Mouse (Mus musculus) testis, adult 2 months (tissue): ENCODE data around the gene Fam120a.

Source experiments
- CTCF ChIP-seq: fragments of 200-500 bp; IDR thresholded peaks from 2 replicates; pipeline ENCODE4 v1.5.1; 2012; ENCODE audit warnings: low read depth, mild to moderate bottlenecking, inconsistent platforms, low read length, moderate library complexity; ENCODE audit not compliant: control insufficient read depth, insufficient read depth, insufficient replicate concordance
- POLR2A ChIP-seq: fragments of 200-500 bp; IDR thresholded peaks from 2 replicates; pipeline ENCODE4 v1.6.1; 2012; ENCODE audit warnings: low read depth, mild to moderate bottlenecking, inconsistent platforms, low read length, moderate library complexity; ENCODE audit not compliant: control insufficient read depth

DNA sequence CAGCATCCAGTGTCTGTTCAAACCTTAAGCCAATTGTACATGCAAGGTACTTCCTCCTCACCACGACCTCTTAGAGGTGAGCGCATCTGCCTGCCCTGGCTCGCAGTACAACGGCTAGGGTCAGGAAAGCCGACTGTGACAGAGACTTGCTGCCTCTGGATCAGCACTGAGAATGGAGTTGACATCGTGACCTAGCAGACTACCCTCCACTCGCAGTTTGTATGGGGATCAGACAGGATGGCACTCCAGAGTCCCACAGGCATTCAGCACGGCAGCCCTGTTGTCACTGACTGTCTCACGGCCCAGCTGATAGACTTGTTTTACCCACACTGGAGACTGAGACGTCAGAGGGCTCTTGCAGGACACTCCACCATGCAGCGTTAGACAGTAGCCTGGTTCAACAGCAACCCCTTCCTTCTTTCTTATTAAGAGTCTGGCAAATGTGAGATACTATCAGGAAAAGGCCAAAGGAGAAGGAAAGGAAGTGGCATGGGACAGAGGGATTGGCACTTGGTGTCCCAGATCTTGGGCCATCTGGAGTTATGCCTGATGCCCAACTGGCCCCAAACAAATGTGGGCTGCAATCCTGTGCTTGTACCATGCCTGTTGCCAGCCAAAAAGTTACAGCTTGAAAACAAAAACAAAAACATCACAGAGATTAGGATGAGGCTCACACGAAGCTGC lies 103.0 kb downstream of the Fam120a start:
- TF ChIP-seq POLR2A: no peak
- TF ChIP-seq CTCF: no peak
